Mouse (Mus musculus): ENCODE data around the gene Rest. TPM values are rescaled to one million over a fixed set of nuclear protein-coding genes. Genes with fewer than 3 reads are reported as not detected.

Rest gene
- polyA plus RNA-seq, 1 experiment from 2014 or later = 31.0 TPM

DNA sequence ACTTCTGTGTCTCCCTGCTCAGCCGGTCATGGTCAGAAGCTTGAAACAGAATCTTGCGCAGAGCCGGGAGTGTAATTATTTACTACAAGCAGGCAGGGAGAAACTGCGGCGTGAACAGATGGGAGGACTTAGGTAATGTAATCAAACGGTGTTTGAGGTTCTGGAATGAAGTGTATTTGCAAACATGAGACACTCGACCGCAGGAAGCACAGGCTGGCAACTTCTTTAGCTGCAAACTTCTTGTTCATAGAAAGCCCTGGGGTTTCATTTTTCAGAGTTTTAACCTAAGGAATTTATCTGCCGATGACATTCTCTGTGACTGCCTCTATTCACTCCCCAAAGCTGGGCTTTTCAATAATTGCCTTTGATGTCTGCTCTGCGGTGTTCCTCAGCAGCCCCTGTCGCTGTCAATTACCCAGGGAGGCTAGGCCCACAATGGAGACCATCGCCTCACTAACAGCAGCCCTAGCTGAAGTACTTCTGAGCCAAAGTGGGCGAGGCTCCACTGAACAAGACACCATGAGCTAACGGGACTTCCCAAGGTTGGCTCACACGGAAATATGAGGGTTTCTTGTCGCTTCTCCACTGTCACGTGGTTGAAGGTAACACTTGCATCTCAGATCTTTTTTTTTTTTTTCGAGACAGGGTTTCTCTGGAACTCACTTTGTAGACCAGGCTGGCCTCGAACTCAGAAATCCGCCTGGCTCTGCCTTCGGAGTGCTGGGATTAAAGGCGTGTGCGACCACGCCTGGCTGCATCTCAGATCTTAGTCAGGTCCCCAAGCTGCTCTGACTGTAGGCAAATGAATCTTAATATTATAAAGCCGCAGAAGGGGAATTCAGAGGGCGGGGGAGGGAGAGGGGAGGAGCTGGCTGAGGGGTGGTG, 19.3 kb upstream of the Rest start:
- H3K27ac ChIP-seq (ENCODE audit: poor library complexity, severe bottlenecking) = no peak overlapping the region

DNA sequence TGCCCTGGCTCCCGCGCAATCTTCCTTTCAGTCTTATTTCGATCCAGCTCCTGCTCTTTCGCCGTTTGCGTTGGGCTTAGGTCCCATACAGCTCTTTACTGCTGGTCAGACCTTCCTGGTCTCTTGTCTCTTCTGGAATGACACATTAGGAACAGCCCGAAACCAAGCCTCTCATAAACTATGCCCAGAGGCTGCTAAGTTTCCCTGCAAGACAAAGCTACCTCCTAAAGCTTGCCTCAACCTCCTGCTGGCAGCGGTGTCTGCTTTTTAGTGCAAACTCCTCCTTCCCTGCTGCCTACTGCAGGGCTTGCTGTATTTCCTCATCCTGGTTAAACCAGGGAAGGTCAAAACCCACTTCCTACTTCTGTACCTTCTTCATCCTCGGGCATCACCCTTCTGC, 15.2 kb upstream of the Rest start:
- Histone ChIP-seq H3K27me3 (replicated peaks) (no peaks in the 10 kb centered on the region), H3K36me3 (no peaks in the 10 kb centered on the region), H3K4me1 (replicated peaks) (0 out of 2 replicates have a peak, but pooled peaks cover 3% of the 10 kb centered on the region), H3K4me2 (no peak overlapping the region), H3K9ac (no peak overlapping the region), H3K9me3 (replicated peaks) (no peaks in the 10 kb centered on the region), H3K4me3 (no peak overlapping the region), H3K27ac (ENCODE audit: poor library complexity, severe bottlenecking) (no peak overlapping the region)
- no peak for ATAC-seq (ENCODE audit: insufficient number of reproducible peaks, low FRiP score)
- 57% methylated on average over 9 of the region's 9 CpGs for WGBS

More for the DNA sequence above, 19.3 kb upstream of the Rest start:
- H3K4me1 ChIP-seq (replicated peaks) = 0 out of 2 replicates have a peak, but pooled peaks cover 3% of the 10 kb centered on the region
- H3K9me3 ChIP-seq (replicated peaks) = no peaks in the 10 kb centered on the region
- 41% methylated on average over 26 of the region's 26 CpGs for WGBS
- H3K4me3 ChIP-seq = peak overlapping the region; percentile 26
- no peak for ATAC-seq (ENCODE audit: insufficient number of reproducible peaks, low FRiP score)
- no peaks in the 10 kb centered on the region for H3K36me3 ChIP-seq
- H3K4me2 ChIP-seq = peak overlapping the region; percentile 60
- 0 out of 2 replicates have a peak overlapping the region, but pooled peaks have one; percentile 15 for H3K9ac ChIP-seq
- no peaks in the 10 kb centered on the region for H3K27me3 ChIP-seq (replicated peaks)

DNA sequence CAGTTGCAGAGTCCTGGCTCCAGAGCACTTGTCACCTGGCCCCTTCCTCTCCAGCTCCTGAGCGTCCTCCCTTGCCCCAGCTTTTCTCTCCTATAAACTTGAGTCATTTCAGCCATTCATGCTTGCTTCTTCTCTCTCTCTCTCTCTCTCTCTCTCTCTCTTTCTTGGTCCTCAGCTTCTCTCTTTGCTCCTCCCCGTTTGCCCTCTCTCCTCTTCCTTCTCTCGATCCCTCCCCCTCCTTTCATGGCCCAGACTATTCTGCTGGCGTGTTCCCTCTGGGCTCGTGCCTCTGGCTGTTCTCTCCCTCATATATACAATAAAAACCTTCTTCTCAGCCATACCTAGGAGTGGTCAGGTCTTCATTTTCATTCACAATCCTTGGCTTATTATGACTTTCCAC, 13.6 kb upstream of the Rest start:
- Histone ChIP-seq H3K36me3 (no peaks in the 10 kb centered on the region), H3K27me3 (replicated peaks) (no peaks in the 10 kb centered on the region), H3K4me3 (no peak overlapping the region), H3K9ac (no peak overlapping the region), H3K9me3 (replicated peaks) (no peaks in the 10 kb centered on the region), H3K27ac (ENCODE audit: poor library complexity, severe bottlenecking) (no peak overlapping the region), H3K4me1 (replicated peaks) (no peaks in the 10 kb centered on the region), H3K4me2 (no peak overlapping the region)
- 55% methylated on average over 5 of the region's 5 CpGs for WGBS
- ATAC-seq (ENCODE audit: insufficient number of reproducible peaks, low FRiP score) = no peak

DNA sequence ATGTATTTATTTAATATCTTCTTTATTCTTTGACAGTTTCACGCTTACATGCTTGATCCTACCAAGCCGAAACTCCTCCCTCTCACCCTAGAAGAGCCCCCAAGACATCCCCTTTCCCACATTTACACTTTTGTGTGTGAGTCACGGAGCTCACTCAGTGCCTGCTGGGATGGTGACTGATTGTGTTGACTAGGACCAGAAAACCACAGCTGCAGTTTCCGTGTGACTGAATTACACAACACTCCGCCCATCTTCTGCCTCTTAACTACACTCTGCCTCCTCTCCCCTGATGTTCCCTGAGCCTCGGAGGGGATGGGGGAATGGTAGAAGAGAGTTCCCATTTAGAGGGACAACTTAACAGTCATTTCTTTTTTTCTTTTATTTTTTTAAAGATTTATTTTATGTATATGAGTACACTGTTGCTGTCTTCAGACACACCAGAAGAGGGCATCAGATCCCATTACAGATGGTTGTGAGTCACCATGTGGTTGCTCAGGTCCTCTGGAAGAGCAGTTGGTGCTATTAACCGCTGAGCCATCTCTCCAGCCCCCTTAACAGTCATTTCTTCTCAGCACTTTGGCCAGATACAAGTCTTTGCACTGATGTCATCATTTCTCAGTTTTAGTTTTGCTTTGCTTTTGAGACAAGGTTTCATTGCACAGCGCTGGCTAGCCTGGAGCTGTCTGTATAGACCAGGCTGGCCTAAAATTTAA, 13.0 kb upstream of the Rest start:
- H3K27me3 ChIP-seq (replicated peaks) = no peaks in the 10 kb centered on the region
- H3K9me3 ChIP-seq (replicated peaks) = no peaks in the 10 kb centered on the region
- no peak overlapping the region for H3K9ac ChIP-seq
- H3K4me1 ChIP-seq (replicated peaks) = no peaks in the 10 kb centered on the region
- H3K27ac ChIP-seq (ENCODE audit: poor library complexity, severe bottlenecking) = no peak overlapping the region
- 70% methylated on average over 8 of the region's 8 CpGs for WGBS
- no peak for ATAC-seq (ENCODE audit: insufficient number of reproducible peaks, low FRiP score)
- no peak overlapping the region for H3K4me2 ChIP-seq
- H3K36me3 ChIP-seq = no peaks in the 10 kb centered on the region
- no peak overlapping the region for H3K4me3 ChIP-seq

DNA sequence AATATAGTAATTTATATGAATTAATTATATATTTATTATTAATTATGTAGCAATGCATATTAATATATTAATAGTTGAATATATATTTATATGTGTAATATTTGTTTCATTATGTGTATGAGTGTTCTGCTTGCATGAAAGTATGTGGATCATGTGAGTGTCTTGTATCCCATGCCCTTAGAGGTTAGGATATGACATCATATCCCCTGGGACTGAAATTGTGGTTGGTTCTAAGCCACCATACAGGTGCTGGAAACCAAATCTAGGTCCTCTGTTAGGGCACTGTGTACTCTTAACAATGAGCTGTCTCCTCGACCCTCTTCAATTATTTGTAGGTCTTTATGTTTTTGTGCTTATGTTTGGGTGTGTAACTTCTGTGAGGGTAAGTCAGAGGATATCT, 12.1 kb upstream of the Rest start:
- ATAC-seq (ENCODE audit: insufficient number of reproducible peaks, low FRiP score) = no peak
- no peaks in the 10 kb centered on the region for H3K36me3 ChIP-seq
- WGBS = 84% methylated on average over 1 of the region's 1 CpGs
- H3K4me1 ChIP-seq (replicated peaks) = no peaks in the 10 kb centered on the region
- no peaks in the 10 kb centered on the region for H3K27me3 ChIP-seq (replicated peaks)
- no peak overlapping the region for H3K9ac ChIP-seq
- no peak overlapping the region for H3K27ac ChIP-seq (ENCODE audit: poor library complexity, severe bottlenecking)
- no peak overlapping the region for H3K4me3 ChIP-seq
- H3K9me3 ChIP-seq (replicated peaks) = no peaks in the 10 kb centered on the region
- no peak overlapping the region for H3K4me2 ChIP-seq

DNA sequence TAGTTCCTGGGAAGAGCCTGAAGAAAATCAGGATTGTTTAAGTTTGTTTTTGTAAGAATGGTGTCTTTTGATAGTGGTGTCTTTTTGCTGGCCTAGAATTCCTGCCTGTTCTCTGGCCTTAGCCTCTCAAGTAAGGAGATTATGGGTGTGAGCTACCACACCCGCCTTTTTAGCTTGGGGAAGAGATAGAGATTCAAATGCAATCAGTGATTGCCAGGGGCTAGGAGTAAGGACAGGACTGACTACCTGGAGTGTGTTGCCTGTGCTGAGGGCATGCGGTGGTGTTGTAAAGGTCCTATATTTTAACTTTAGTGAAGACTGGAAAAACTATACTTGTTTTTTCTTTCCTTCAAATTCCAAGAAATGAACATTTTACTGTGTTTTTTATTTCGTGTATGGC, 10.9 kb upstream of the Rest start:
- no peak for ATAC-seq (ENCODE audit: insufficient number of reproducible peaks, low FRiP score)
- no peaks in the 10 kb centered on the region for H3K36me3 ChIP-seq
- WGBS = 54% methylated on average over 3 of the region's 3 CpGs
- no peak overlapping the region for H3K27ac ChIP-seq (ENCODE audit: poor library complexity, severe bottlenecking)
- no peaks in the 10 kb centered on the region for H3K4me1 ChIP-seq (replicated peaks)
- H3K4me2 ChIP-seq = no peak overlapping the region
- no peaks in the 10 kb centered on the region for H3K27me3 ChIP-seq (replicated peaks)
- no peak overlapping the region for H3K4me3 ChIP-seq
- H3K9me3 ChIP-seq (replicated peaks) = no peaks in the 10 kb centered on the region
- no peak overlapping the region for H3K9ac ChIP-seq

DNA sequence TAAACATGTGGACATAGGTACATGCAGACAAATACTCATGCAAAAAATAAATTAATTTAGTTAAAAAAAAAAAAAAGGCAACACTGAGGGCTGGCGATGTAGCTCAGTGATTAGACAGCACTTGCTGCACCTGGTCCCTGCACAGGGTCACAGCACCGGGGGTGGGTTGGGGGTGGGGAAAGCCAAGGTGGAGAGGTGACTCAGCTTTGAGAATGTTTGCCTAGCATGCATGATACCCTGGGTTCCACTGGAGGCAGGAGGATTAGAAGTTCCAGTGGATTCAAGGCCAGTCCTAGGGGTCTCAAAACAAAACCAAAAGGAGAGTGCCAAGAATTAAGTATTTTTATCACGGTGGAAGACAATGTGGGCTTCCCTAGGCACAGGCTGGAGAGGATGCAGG, 7.7 kb upstream of the Rest start:
- Histone ChIP-seq H3K9me3 (replicated peaks) (no peaks in the 10 kb centered on the region), H3K9ac (no peak overlapping the region), H3K27me3 (replicated peaks) (no peaks in the 10 kb centered on the region), H3K27ac (ENCODE audit: poor library complexity, severe bottlenecking) (no peak overlapping the region), H3K4me3 (no peak overlapping the region), H3K36me3 (no peaks in the 10 kb centered on the region), H3K4me2 (no peak overlapping the region), H3K4me1 (replicated peaks) (no peaks in the 10 kb centered on the region)
- ATAC-seq (ENCODE audit: insufficient number of reproducible peaks, low FRiP score) = no peak
- WGBS = 72% methylated on average over 3 of the region's 3 CpGs

DNA sequence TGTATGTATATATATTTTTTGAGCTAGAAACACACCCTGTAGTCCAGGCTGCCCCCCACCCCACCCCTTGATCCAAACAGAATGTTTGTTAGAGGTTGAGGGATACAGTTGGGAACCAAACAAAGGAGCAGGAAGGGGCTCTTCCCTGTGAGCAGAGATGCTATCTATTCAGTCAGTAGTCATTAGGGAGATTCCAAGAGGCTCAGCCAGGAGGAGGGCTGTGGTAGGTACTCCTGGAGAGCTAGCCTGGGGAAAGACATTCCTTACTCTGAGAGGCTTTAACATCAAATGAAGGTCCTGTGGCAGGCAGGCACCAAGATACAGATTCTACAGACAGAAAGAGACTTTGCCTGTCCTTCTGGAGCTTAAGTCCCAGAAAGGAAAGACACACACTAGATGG, 6.0 kb upstream of the Rest start:
- H3K27me3 ChIP-seq (replicated peaks) = no peaks in the 10 kb centered on the region
- H3K27ac ChIP-seq (ENCODE audit: poor library complexity, severe bottlenecking) = no peak overlapping the region
- H3K9me3 ChIP-seq (replicated peaks) = no peaks in the 10 kb centered on the region
- no peaks in the 10 kb centered on the region for H3K4me1 ChIP-seq (replicated peaks)
- H3K36me3 ChIP-seq = no peaks in the 10 kb centered on the region
- H3K9ac ChIP-seq = no peak overlapping the region
- H3K4me3 ChIP-seq = no peak overlapping the region
- H3K4me2 ChIP-seq = no peak overlapping the region
- ATAC-seq (ENCODE audit: insufficient number of reproducible peaks, low FRiP score) = no peak

DNA sequence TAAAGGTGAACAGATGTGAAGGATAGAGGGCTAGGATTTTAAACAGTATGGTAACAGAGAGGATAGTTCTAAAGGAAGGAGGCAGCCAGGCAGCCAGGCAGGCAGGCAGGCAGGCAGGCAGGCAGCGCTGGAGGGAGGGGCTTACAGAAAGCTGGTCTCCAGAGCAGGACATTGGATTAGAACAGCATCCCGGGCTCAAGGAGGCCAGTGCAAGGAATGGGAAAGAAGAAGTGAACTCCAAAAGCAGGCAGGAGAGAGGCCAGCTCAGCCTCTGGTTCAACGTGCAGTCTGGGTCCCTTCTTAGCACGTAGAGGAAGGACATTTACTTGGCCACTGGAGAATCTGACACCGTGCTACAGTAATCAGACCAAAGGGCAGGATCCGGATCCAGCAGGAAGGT, 5.2 kb upstream of the Rest start:
- 47% methylated on average over 6 of the region's 6 CpGs for whole genome bisulfite sequencing
- H3K27ac ChIP-seq (ENCODE audit: poor library complexity, severe bottlenecking) = no peak overlapping the region
- H3K9me3 ChIP-seq (replicated peaks) = no peaks in the 10 kb centered on the region
- no peak overlapping the region for H3K4me2 ChIP-seq
- no peaks in the 10 kb centered on the region for H3K36me3 ChIP-seq
- H3K27me3 ChIP-seq (replicated peaks) = no peaks in the 10 kb centered on the region
- H3K9ac ChIP-seq = no peak overlapping the region
- ATAC-seq (ENCODE audit: insufficient number of reproducible peaks, low FRiP score) = no peak
- no peak overlapping the region for H3K4me3 ChIP-seq
- H3K4me1 ChIP-seq (replicated peaks) = no peaks in the 10 kb centered on the region

DNA sequence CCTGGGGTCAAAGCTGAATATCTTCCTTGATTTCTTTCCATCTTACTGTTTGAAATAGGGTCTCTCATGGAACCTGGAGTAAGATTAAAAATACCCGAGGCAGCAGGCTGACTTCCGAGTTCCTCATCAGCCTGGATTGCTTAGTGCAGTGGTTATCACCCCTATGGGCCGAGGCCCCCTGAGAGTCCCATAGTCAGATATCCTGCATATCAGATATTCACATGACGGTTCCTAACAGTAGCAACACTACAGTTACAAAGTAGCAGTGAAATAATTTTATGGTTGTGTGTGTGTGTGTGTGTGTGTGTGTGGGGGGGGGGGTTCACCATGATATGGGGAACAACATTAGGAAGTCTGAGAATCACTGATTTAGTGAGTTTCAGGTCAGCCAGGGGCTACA, 4.2 kb upstream of the Rest start:
- no peak overlapping the region for H3K9ac ChIP-seq
- WGBS = 61% methylated on average over 4 of the region's 4 CpGs
- no peaks in the 10 kb centered on the region for H3K9me3 ChIP-seq (replicated peaks)
- no peak for ATAC-seq (ENCODE audit: insufficient number of reproducible peaks, low FRiP score)
- no peak overlapping the region for H3K4me3 ChIP-seq
- no peaks in the 10 kb centered on the region for H3K4me1 ChIP-seq (replicated peaks)
- H3K27ac ChIP-seq (ENCODE audit: poor library complexity, severe bottlenecking) = no peak overlapping the region
- no peak overlapping the region for H3K4me2 ChIP-seq
- no peaks in the 10 kb centered on the region for H3K36me3 ChIP-seq
- no peaks in the 10 kb centered on the region for H3K27me3 ChIP-seq (replicated peaks)

DNA sequence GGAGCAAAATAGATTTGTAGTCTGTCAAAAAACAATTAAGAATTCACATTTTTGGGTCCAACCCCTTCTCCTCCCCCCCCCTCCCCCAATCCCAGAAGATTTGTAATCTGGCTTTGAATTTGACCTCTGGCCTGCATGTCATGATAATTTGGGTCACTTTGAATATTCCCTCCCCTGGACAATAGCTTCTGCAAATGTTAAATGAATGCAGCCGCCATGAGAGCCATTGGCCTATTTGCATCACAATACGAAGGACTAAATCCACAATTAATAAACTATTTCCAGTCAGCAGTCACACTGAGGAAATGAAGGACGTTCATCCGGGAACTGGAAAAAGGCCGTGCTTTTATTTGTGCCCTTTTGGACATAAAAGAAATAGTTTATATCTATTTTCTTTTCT, 3.2 kb upstream of the Rest start:
- no peaks in the 10 kb centered on the region for H3K9me3 ChIP-seq (replicated peaks)
- no peak overlapping the region for H3K9ac ChIP-seq
- no peaks in the 10 kb centered on the region for H3K36me3 ChIP-seq
- no peak overlapping the region for H3K4me3 ChIP-seq
- no peak for ATAC-seq (ENCODE audit: insufficient number of reproducible peaks, low FRiP score)
- H3K27ac ChIP-seq (ENCODE audit: poor library complexity, severe bottlenecking) = no peak overlapping the region
- WGBS = 78% methylated on average over 5 of the region's 5 CpGs
- no peaks in the 10 kb centered on the region for H3K4me1 ChIP-seq (replicated peaks)
- H3K4me2 ChIP-seq = no peak overlapping the region
- no peaks in the 10 kb centered on the region for H3K27me3 ChIP-seq (replicated peaks)
